Mouse (Mus musculus): Measurements from ENCODE around the gene Armc12.

Gene Armc12

DNA sequence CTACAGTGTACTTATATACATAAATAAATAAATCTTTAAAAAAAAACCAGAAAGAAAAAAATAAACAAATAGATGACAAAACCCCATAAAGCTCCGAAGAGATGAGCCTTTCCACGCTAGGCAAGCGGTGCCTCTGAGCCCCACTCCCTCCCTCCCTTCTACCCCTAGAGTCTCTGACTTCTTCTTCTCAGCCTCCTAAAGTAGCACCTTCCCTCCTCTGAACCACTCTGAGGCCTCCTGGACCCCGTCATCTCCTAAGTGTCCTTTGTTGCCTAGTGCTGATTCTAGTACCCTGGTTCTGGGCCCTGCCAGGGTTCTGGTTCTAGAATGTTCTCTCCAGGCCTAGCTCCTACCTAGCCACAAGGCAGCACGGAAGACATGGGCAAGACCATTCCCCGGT lies at the start of gene Armc12:
Gene Armc12, plus strand, starts transcription at position 301 of the 400 bp plus-strand sequence.
- DNase-seq (ENCODE audit: low read depth, low spot score), result no peak

GRCm38 (mm10) chr17:28484704-28485445 lies 45.7 kb upstream of the Armc12 start:
- no peak for DNase-seq (ENCODE audit: low read depth, low spot score)

GRCm38 (mm10) chr17:28485446-28485948 lies 45.1 kb upstream of the Armc12 start:
- DNase-seq (ENCODE audit: low read depth, low spot score), result no peak

DNA sequence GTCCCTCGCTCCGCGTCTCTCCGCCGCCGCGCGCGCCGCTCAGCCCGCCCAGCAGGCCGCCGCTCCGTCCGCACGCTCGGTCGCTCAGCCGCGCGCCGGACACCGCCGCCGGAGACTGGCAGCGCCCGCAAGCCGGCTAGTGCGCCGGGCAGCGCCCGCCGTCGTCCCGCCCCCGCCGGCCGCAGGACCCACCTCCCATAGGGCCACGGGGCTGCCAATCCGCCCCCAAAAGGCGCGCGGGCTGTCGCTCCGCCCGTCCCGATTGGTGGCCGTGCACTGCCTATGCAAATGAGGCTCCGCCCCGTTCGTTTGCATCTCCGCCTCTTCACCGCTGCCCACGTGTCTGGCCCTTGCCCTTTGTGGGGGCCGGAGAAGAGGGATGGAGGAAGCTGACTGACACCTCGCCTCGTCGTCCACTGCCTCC lies 44.6 kb upstream of the Armc12 start:
- DNase-seq (ENCODE audit: low read depth, low spot score), result peak; percentile 88

DNA sequence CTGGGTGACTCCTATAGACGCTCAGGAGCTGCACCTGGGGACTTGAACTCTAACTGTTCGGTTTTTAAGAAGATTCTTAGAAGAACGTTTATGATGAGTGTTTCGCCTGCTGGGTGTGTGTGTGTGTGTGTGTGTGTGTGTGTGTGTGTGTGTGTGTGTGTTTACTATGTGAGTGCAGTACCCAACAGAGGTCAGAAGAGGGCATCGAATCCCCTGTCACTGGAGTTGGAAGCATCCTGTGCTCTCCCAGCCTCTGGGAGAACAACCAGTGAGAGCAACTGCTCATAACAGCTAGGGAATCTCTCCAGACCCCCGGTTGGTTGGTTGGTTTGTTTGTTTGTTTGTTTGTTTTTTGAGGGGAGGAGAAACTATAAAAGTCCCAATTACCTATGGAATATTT lies 43.9 kb upstream of the Armc12 start:
- DNase-seq (ENCODE audit: low read depth, low spot score), result no peak

GRCm38 (mm10) chr17:28487584-28488257 lies 42.9 kb upstream of the Armc12 start:
- DNase-seq (ENCODE audit: low read depth, low spot score), result no peak

DNA sequence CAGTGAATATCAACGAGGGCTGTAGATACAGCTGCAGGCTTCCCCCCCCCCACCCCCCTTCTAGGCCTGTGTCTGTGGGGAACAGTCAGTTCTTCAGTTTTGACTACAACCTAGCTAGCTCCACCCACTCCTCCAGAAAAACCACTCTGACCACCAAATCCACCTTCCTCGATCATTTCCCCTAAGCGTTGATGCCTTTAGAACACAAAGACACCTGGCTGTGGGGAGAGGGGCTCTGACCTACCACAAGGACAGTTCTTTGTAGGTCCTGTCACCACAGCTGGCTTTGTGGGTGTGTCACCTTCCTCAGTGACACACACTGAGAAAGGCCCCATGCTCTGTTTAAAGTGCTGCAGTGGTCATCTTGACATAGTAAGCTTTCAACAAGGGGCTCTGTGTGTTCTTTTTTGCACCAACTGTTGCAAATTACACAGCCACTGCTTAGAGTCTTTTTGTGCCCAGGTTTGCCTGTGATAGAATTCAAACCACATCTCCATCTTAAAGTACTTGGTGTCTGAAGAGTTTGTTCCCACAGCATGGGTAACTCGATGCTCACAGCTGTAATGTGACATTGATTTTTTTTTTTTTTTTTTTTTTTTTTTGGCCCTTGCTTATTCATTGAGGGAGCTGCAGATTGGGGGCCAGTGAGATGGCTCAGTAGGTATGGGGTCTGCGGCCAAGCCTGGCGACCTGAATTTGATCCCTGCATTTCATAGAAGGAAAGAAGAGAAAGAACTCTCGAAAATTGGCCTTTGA lies 42.2 kb upstream of the Armc12 start:
- no peak for DNase-seq (ENCODE audit: low read depth, low spot score)

- DNase-seq (ENCODE audit: low read depth, low spot score), result no peak
These were observed 39.4 kb upstream of the Armc12 start for GRCm38 (mm10) chr17:28491035-28491770.

DNA sequence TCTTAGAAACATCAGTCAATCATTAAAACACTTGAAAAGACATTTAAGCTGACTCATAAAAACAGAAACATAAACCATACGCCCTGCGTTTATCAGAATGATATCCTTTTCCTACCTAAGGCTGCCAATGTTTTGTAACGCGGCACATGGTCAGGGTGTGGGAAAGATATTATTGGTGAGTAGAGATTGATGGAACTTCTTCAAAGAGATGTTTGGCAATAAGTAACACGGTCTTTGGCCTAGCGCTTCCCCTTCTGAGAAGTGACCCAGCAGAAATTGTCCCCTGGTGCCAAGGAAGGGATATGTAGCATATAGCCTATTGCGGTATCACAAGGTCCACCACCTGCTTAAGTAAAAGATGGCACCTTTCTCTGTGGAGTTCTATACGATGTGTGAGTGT lies 34.8 kb upstream of the Armc12 start:
- no peak for DNase-seq (ENCODE audit: low read depth, low spot score)

- DNase-seq (ENCODE audit: low read depth, low spot score), result no peak
These were observed 31.4 kb upstream of the Armc12 start for GRCm38 (mm10) chr17:28499190-28499589.

- DNase-seq (ENCODE audit: low read depth, low spot score), result no peak
These were observed 30.1 kb upstream of the Armc12 start for GRCm38 (mm10) chr17:28500465-28500864.

GRCm38 (mm10) chr17:28502196-28502821 lies 28.3 kb upstream of the Armc12 start:
- DNase-seq (ENCODE audit: low read depth, low spot score), result no peak

DNA sequence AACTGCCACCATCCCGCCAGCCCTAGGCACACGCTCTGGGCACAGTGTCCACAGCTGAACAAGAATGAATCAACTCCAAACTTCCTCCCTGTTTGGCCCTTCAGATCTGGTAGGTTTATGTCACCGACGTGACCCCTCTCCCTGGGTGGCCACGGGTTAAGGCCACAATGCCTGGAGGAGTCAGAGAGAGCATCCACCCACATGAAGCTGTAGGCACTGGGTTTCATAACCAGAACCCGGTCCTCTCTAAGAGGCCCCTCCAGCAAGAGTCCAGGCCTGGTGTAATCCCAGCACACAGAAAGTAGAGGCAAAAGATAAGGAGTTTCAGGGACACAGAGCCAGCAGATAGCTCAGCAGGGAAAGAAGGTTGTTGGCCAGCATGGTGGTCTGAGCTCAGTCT lies 26.4 kb upstream of the Armc12 start:
- no peak for DNase-seq (ENCODE audit: low read depth, low spot score)

DNA sequence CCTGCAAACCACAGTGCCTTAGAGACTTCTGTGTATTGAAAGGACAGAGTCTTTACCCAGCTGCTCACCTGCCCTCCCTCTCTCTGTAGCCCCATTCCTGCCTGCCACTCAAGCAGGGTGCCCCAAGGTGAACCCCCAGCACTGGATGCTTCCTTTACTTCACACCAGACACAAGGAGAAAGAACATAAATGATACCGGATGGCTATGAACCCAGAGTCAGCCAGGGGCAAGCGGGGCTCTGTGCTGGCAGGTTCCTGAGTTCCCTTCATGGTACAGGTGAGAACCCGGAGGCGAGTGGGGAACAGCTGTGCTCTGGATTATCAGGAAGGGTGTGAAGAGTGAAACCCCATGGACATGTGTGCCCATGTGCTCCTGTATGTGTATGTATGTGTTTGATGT lies 25.0 kb upstream of the Armc12 start:
- DNase-seq (ENCODE audit: low read depth, low spot score), result no peak

GRCm38 (mm10) chr17:28506895-28507294 lies 23.7 kb upstream of the Armc12 start:
- no peak for DNase-seq (ENCODE audit: low read depth, low spot score)

- no peak for DNase-seq (ENCODE audit: low read depth, low spot score)
These were observed 23.1 kb upstream of the Armc12 start for GRCm38 (mm10) chr17:28507496-28507895.

- no peak for DNase-seq (ENCODE audit: low read depth, low spot score)
These were observed 19.9 kb upstream of the Armc12 start for GRCm38 (mm10) chr17:28510445-28511342.

DNA sequence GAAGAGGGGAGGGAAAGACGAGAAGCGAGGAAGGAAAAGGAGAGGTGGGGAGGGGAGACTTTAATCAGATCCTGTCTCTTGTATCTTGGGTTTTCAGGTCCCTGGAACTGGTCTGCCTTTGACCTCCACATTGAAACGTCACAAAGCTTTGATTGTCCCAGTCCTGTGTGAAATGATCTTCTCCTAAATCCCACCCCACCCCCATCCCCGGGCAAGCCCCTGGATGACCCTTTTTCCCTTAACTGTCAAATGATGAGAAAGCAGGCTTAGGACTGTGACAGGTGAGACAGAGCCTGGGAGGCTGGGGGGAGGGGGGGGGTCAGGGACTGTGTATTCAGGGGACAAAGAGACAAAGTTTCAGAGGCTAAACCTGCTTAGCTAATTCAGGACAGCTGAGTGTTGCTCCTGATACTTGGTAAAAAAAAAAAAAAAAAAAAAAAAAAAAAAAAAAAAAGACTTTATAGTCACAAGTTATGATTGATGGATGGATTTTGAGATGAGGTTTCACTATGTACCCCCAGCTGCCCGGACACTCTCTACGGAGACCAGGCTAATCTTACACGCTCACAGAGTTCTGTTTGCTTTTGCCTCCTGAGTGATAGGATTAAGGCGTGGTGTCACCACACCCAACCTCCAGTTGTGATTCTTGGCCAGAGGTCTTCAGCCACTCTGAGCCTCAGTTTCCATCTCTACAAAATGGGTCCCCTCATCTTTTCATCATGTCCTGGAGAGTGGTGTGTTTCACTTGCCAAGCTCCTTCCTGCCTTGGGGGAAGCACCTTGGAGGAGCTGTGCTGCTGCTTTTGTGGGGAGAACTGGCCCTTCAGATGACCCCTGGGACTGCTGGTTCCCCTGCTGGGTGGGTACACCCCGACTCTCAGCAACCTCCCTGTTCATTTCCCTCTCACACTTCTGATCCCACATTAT lies 18.7 kb upstream of the Armc12 start:
- DNase-seq (ENCODE audit: low read depth, low spot score), result no peak

DNA sequence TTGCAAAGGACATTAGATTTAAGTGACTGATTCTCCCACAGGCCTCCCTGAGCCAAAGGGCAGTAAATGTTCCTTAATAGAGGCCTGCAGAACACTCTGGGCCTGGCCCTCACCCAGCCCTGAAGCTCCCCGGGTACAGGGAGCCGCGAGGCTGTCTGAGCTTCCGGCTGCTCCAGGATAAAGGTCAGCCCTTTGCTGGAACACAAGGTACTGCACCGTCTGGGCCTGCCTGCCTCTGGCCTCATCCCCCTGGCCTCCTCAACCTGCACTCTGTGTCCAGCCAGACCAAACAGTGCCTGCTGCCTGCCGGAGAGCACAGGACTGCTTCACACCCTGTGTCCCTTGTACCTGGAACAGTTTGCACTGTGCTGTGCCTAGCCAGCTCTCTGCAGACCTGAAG lies 17.9 kb upstream of the Armc12 start:
- no peak for DNase-seq (ENCODE audit: low read depth, low spot score)
